Mouse (Mus musculus) olfactory bulb, adult 2 months (tissue): Measurements from ENCODE around the gene Rhoq. TPM values are rescaled to one million over a fixed set of nuclear protein-coding genes. Genes with fewer than 3 reads are reported as not detected.
A peak's percentile ranks its signal among the peaks of the same experiment; 100 is the strongest.

Experiments
- H3K27ac ChIP-seq: fragments of 200-500 bp; 2 replicates; pipeline ENCODE4 v1.5.1; 2012; ENCODE audit warnings: low read depth, low read length; ENCODE audit not compliant: insufficient read depth
- H3K4me1 ChIP-seq: fragments of 200-500 bp; 2 replicates; pipeline ENCODE4 v1.6.1; 2012; ENCODE audit warnings: low read length; ENCODE audit not compliant: control insufficient read depth, insufficient read depth
- H3K4me3 ChIP-seq: fragments of 200-500 bp; 2 replicates; pipeline ENCODE4 v1.5.1; 2012; ENCODE audit warnings: mild to moderate bottlenecking, low read depth, low read length, moderate library complexity; ENCODE audit not compliant: insufficient read depth
- CTCF ChIP-seq: fragments of 200-500 bp; IDR thresholded peaks from 2 replicates; pipeline ENCODE4 v1.5.1; 2012; ENCODE audit warnings: low read depth, mild to moderate bottlenecking, low read length, moderate library complexity; ENCODE audit not compliant: insufficient read depth
- POLR2A ChIP-seq: fragments of 200-500 bp; IDR thresholded peaks from 2 replicates; pipeline ENCODE4 v1.6.1; 2012; ENCODE audit warnings: mild to moderate bottlenecking, low read depth, low read length, moderate library complexity; ENCODE audit not compliant: insufficient read depth
- WGBS: fragments of 180-500 bp; shearing (Covaris S2); methylation state at CpG from one replicate; pipeline ENCODE4 v1.1.7; 2018; 5-methylcytosine and 5-hydroxymethylcytosine counted together
- polyA plus RNA-seq: library from polyadenylated mRNA; stranded (reverse); fragments of >200 nt; gene quantifications from 2 replicates; pipeline ENCODE4 v1.2.4, GENCODE M21; 2012; ENCODE audit warnings: low replicate concordance; ENCODE audit not compliant: missing spikeins, insufficient read depth, insufficient read length

Rhoq gene
- polyA plus RNA-seq, 1 experiment, result not detected

- H3K27ac ChIP-seq, result no peak overlapping the region
- H3K4me3 ChIP-seq, result no peak overlapping the region
Observed at GRCm38 (mm10) chr17:86932896-86933295, 30.0 kb upstream of the Rhoq start.

GRCm38 (mm10) chr17:86937064-86937463, 25.8 kb upstream of the Rhoq start:
- WGBS, result 74% methylated on average over 2 of the region's 2 CpGs
- TF ChIP-seq POLR2A (no peak), CTCF (no peak)
- Histone ChIP-seq H3K4me1 (peaks cover 18% of the 10 kb centered on the region), H3K27ac (no peak overlapping the region), H3K4me3 (no peak overlapping the region)

More at GRCm38 (mm10) chr17:86932896-86933295, 30.0 kb upstream of the Rhoq start:
- H3K4me1 ChIP-seq, result peaks cover 11% of the 10 kb centered on the region
- TF ChIP-seq CTCF (no peak), POLR2A (no peak)
- WGBS, result 47% methylated on average over 5 of the region's 5 CpGs

- Histone ChIP-seq H3K4me1 (peaks cover 18% of the 10 kb centered on the region), H3K4me3 (peak overlapping the region; percentile 61), H3K27ac (peak overlapping the region; percentile 55)
- TF ChIP-seq CTCF (no peak), POLR2A (no peak)
- under 1% methylated on average over 20 of the region's 20 CpGs for WGBS
Observed at GRCm38 (mm10) chr17:86937497-86938155, 25.3 kb upstream of the Rhoq start.

GRCm38 (mm10) chr17:86938683-86939082, 24.2 kb upstream of the Rhoq start:
- Histone ChIP-seq H3K4me1 (peaks cover 12% of the 10 kb centered on the region), H3K4me3 (no peak overlapping the region), H3K27ac (no peak overlapping the region)
- no peak for TF ChIP-seq CTCF
- no peak for TF ChIP-seq POLR2A
- WGBS, result 78% methylated on average over 7 of the region's 7 CpGs

- TF ChIP-seq POLR2A (no peak), CTCF (no peak)
- peaks cover 12% of the 10 kb centered on the region for H3K4me1 ChIP-seq
- no peak overlapping the region for H3K27ac ChIP-seq
- 82% methylated on average over 6 of the region's 6 CpGs for WGBS
- no peak overlapping the region for H3K4me3 ChIP-seq
Observed at GRCm38 (mm10) chr17:86942112-86942511, 20.8 kb upstream of the Rhoq start.

- H3K4me1 ChIP-seq, result peaks cover 7% of the 10 kb centered on the region; the same call in 1 of the 2 replicates
- H3K27ac ChIP-seq, result no peak overlapping the region
- TF ChIP-seq POLR2A (no peak), CTCF (no peak)
- 96% methylated on average over 6 of the region's 6 CpGs for WGBS
- H3K4me3 ChIP-seq, result no peak overlapping the region
Observed at GRCm38 (mm10) chr17:86943158-86943557, 19.7 kb upstream of the Rhoq start.

GRCm38 (mm10) chr17:86946078-86946477, 16.8 kb upstream of the Rhoq start:
- Histone ChIP-seq H3K4me1 (peaks cover 7% of the 10 kb centered on the region; the same call in 1 of the 2 replicates), H3K4me3 (no peak overlapping the region), H3K27ac (no peak overlapping the region)
- TF ChIP-seq POLR2A (no peak), CTCF (no peak)
- WGBS, result 64% methylated on average over 4 of the region's 4 CpGs

GRCm38 (mm10) chr17:86947840-86948796, 14.8 kb upstream of the Rhoq start, which contains the start of gene Atp6v1e2:
Atp6v1e2 (minus strand) TSS chr17:86947897.
- no peak within 1 kb of the TSS for H3K27ac ChIP-seq
- TF ChIP-seq POLR2A, result no peak
- TF ChIP-seq CTCF, result no peak
- no peak within 1 kb of the TSS for H3K4me3 ChIP-seq
- WGBS, result 67% methylated on average over 28 of the region's 28 CpGs
- no peaks in the 10 kb centered on the region for H3K4me1 ChIP-seq

GRCm38 (mm10) chr17:86948801-86949200, 14.1 kb upstream of the Rhoq start:
- Histone ChIP-seq H3K27ac (no peak overlapping the region), H3K4me3 (no peak overlapping the region), H3K4me1 (no peaks in the 10 kb centered on the region)
- WGBS, result 72% methylated on average over 6 of the region's 6 CpGs
- TF ChIP-seq CTCF, result no peak
- TF ChIP-seq POLR2A, result no peak
